Mouse (Mus musculus): Measurements from ENCODE around the gene Espn.

GRCm38 (mm10) chr4:152108673-152109072 is 43.5 kb downstream of the Espn start:
- TF ChIP-seq CTCF (IDR thresholded peaks at IDR 0.05) (no peak), EP300 (IDR thresholded peaks at IDR 0.05) (no peak)

All from lung, postnatal 0 days (tissue).